Mouse (Mus musculus) testis, adult 2 months (tissue): Measurements from ENCODE around the gene Cabs1.

Experiments
- CTCF ChIP-seq: fragments of 200-500 bp; IDR thresholded peaks from 2 replicates; pipeline ENCODE4 v1.5.1; 2012; ENCODE audit warnings: low read depth, mild to moderate bottlenecking, inconsistent platforms, low read length, moderate library complexity; ENCODE audit not compliant: control insufficient read depth, insufficient read depth, insufficient replicate concordance
- POLR2A ChIP-seq: fragments of 200-500 bp; IDR thresholded peaks from 2 replicates; pipeline ENCODE4 v1.6.1; 2012; ENCODE audit warnings: low read depth, mild to moderate bottlenecking, inconsistent platforms, low read length, moderate library complexity; ENCODE audit not compliant: control insufficient read depth

- peak; percentile 55; the same call in 1 of the 2 replicates for TF ChIP-seq POLR2A
- no peak for TF ChIP-seq CTCF
These were observed at the start of gene Cabs1 for GRCm38 (mm10) chr5:87979139-87979538.
